Mouse (Mus musculus) kidney, postnatal 25 days (tissue): ENCODE measurements around the gene Gm20431.

Experiments
- DNase-seq, 2 experiments: peaks; one replicate each; pipeline ENCODE4 v3.0.0; 2021; ENCODE audit warnings: mixed read lengths in 2 of 2

Gene Gm20431

DNA sequence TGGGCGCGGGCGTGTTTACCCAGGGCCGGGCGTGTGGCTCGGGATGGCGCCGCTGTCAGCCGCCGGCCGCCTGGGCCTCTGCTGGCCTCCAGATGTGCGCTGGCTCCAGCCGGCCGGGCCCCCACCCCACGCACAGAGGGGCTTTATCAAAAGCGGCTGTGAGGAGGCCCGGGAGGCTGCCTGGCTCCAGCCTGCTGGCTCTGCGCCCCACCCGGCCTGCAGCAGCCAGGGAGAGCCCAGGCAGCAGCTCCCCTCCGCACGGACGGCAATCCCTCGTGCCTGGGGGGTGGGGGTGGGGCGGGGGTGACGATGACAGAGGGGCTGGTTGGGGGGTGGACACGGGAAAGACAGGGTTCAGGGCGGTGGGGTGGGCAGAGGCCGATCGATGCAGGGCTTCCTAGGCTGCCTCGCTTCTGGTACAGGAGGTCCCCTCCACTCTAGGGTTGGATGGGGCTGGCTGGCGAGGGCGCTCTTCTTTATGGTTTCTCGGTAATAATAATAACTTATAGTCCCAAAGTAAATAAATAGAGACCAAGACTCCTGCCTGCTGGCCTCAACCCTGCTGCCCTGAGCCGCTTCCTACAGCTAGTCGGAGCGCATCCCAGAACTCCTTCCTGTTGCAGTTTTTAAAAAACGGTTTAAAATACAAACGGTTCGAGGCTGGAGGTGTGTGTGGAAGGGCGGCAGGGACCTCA lies 63.7 kb downstream of the Gm20431 start:
- DNase-seq = no peak

DNA sequence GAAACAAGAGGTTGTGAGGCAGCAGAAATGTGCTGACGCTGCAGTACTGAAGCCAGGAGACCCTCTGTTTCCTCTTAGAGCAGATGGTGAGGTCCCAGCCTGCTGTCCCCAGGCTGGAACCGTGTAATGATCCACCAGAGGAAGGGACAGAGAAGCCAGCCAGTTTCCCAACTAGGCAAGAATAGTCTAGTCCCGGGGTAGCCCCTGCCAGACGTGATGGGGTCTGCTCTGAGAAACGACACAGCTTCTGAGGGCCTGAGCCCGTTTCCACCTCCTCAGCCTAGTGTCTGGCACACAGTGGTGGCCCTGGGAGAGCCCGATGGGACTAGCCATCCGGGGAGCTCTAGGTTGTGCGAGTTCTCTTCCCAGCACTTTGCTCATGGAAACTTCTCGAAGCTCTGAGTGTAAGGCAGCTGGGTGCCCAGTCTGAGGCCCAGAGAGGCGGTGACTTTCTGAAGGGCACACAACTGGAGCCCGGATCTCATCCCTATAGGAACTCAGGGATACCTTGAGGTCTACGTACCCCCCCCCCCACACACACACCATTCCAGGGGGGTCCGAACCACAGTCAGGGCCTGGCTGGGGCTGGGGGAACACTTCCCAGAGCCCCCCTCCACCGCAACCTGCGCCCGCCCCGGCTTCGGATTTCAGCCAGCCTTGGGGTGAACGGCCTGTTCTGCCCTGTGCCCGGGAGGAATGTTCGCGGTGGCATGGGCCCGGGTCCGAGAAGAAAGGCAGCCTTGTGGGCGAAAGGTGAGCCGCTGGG lies 64.4 kb downstream of the Gm20431 start:
- DNase-seq = no peak

DNA sequence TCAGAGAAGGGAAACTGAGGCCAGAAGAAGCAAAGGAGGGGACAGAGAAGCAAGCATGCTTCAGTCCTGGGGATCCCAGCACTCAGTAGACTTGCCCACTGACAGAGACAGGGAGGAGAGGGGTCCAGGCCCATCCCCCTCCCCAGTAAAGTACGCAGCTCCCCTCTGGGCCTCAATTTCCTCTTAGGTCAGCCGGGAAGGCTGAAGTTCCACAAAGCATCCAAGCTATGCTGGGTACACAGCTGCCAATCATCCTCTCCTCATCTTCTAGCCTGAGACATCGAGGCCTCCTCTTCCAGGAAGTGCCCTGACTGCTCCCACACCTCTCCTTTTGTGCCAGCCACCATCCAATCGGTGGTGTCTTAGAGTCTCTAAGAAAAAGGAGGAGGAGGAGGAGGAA lies 65.0 kb downstream of the Gm20431 start:
- DNase-seq = no peak

DNA sequence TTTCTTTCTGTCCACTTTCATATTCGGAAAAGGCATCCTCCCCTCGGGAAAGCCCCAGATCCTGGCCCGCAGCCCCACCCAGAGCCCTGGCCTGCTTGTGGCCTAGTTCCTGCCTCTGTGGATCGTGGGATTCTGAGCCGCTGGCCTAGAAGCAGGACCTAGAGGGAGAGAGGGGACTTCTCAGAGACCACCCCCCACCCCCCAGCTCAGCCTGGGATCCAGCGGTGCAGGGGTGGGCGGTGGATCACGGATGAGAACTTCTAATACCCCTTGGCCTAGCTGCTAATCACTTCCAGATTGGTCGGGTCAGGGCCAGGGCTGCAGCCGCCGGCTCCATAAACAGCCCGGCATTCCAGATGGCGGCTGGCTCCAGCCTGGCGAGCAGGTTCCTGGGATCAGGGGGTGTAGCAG lies 65.5 kb downstream of the Gm20431 start:
- peak in 1 of 2 experiments; percentile 69 for DNase-seq

DNA sequence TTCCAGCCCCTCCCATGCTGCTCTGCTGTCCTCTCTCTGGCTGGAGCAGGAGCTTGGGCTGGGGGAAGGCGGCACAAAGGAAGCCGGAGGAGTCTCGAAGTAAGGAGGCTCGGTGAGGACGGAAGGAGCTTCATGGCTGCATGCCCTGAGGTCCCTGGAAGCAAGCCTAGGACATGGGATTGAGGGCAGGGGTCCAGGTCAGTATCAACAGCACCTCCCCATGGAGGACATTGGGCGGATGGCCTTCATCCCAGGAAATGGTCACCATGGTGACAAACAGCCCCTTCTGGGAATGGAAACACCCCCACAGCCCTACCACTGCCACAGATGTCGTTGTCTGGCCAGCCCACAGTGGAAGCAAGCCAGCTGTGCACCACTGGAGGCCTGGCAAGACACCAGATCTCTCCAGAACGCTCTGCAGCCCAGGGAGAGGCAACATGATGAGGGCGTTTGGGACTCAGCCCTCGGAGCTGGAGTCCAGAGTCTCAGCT lies 66.8 kb downstream of the Gm20431 start:
- DNase-seq = peak; percentile 90 to 92

DNA sequence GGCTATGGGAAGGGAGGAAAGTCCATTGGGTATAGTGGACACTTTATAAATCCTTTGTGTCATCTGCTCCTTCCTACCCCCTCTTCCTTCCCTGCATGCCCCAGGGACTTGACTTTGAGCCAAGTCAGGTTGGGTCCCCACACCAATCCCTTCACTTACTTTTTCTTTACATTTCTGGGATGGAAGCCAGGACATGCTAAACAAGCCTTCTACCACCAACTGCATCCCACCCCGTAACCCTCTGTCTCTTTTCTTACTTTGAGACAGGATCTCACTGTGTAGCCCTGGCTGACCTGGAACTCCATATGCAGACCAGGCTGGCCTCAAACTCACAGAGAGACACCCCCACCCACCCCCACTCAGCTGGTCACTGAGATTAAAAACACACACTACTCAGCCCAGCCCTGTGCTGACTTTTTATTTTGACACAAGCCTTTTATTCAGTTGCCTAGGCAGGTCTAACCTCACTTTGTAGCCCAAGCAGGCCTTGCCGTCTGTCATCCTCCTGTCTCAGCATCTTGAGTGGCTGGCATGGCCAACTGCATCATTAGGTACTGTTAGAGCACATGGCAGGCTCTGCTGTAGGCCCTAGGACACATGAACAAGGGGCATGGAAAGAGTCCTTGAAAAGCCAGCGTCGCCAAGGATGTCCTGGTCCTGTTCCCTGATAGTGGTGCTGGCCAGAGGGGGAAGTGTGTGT lies 67.6 kb downstream of the Gm20431 start:
- no peak for DNase-seq

DNA sequence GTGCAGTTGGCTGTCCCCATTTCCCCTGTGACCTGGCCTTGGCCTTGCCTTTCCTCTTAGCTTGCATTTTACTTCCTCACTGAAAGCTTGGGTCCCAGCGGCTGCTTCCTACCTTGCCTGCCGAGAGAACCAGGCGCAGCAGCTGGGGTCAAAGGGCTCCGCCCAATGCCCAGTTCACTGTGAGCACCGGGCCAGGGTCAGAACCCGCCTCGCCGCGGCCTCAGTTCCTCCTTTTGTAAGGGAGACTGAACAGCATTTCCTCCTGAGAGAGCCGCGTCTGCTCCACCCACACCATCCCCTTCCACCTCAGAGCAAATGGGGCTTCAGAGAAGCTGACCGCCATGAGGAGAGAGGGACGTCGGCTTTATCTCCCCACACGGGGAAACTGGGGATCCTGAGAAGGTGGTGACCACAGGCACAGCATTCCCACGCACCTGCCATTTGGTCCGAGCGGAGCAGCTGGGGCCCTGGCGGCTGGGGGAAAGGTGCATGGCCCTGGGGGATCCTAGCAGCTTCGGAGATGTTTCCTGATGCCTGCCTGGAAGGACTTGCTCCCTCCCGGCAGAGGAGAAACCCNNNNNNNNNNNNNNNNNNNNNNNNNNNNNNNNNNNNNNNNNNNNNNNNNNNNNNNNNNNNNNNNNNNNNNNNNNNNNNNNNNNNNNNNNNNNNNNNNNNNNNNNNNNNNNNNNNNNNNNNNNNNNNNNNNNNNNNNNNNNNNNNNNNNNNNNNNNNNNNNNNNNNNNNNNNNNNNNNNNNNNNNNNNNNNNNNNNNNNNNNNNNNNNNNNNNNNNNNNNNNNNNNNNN lies 72.3 kb downstream of the Gm20431 start:
- DNase-seq = peak; percentile 69 to 83

DNA sequence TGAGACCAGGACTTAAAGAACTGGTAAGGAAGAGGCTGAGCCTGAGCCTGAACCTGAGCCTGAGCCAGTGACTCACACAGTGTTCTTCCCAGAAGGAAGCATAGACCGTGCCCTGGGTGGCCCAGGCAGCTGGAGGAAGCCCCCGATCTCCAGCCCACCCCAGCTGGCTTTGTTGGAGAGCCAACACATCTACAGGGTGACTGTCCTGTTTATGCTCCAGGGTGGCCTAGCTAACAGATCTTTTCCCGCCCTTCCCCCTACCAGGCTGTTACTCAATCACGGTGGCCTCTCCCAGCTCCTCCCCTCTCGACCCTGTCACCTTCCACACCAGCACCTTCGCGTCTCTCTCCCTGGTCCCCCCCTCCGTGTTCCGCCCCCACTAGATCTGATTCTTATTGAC lies 74.3 kb downstream of the Gm20431 start:
- DNase-seq = no peak

DNA sequence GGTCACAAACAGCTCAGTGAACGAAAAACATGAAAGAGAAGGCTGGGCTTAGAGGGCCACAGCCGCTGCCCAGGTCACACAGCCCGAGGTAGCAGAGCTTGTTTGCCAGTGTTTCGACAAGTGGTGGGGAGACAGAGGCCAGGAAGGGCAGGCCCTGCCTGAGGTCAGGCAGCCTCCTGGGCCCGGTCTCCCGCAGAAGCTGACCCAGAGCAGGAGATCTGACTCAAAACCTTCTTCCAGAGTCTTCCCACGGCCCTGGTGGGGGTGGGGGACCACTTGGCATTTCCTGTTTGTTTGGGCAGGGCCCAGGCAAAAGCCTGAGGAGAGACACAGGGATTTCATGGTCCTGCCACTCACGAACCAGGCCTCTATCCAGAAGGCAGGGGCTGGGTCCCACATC lies 75.3 kb downstream of the Gm20431 start:
- peak; percentile 71 to 85 for DNase-seq

DNA sequence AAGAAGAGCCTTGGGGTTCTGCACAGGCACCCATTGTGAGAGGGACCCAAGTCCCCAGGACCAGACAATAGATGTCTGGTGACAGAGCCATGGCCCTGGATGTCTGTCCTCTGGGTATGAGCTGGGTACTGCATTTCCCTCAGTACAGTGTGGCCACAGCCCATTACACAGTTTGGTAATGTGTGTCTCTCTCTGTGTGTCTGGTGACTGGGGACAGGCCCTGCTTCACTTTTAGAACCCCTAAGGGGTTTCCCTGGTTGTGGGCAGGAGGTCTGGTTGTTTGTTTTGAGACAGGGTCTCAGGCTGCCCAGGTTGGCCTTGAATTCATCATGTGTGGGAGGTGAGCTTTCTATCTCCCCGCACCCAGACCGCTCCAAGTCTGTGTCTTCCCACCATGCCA lies 76.0 kb downstream of the Gm20431 start:
- no peak for DNase-seq

DNA sequence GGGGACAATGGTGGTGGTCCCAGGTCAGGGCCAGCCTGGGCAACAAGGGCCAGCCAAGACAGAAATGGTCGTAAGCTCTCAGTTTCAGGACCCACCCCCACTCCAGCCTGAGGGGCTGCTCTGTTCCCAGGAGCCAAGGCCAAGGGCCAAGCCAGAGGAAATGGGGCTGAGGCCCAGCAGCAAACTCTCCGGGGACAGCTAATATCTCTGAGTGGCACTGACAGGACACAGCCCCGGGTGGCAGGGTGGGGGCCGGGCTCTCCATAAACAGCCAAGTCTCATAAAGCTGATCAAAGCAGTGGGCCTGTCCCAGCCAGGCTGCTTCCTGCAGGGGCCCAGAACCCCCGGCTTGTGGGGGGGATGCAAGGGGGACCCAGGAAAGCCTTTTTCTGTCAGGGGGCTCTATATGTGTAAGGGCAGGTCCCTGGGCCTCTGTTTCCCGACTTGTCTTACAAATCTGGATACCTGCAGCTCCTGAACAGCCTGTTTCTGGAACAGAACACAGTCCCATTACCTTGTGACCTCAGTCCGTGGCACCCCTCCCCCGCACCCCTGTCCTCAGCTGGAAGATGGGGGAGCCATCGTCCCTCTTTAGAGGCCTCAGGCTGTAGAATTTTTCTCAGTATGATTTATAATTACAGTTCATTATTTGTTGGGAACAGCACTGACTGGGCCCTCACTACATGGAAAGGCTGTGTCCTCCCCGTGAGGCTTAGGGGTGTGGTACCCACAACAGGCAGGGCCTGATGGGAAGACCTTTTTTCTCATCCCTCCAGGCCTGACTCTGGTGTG lies 77.9 kb downstream of the Gm20431 start:
- no peak for DNase-seq

DNA sequence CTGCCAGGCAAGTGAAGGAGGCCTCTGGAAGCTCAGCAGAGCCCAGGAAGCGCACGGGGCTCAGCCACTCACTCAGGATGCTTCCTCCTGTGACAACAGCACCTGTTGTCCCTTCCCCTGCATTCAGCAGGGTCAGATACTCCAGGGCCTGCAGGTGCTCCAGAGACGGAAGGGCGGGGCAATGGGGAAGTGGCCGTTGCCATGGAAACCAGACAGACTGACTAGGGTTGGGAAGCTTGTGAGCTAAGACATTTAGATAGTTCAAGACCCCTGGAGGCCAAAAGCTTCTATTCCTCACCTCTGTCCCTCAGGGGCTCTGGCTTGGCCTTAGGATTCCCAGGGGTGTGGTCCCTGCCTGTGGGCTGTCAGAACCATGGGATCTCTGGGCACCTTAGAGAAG lies 82.8 kb downstream of the Gm20431 start:
- peak in 1 of 2 experiments; percentile 45 for DNase-seq

DNA sequence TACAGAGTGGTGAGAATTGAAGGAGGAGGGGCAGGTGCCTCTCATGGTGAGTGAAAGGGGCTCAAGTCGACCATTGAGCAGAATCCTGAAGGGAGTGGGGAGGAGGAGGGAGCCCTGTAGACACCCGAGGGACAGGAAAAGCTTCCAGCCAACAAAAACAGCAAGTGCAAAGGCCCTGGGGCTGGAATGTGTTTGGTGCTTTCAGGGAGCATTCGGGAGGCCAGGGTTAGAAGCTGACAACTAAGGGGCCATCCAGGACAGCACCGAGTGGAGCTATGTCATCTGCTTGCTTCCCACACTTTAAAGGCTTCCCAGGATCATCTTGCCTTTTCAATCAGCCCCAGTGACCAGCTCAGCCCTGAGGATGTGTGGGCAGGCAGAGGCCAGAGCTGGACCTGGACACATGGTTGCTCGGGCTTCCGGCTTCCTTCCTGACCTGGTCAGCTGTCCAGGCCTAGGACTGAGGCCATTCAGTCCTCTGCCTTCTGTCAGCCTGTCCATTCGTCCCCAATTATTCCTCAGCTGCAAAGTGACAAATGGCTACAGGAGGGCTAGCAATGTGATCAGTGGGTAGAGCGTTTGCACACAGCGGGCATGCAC lies 84.0 kb downstream of the Gm20431 start:
- peak; percentile 48 to 64 for DNase-seq

DNA sequence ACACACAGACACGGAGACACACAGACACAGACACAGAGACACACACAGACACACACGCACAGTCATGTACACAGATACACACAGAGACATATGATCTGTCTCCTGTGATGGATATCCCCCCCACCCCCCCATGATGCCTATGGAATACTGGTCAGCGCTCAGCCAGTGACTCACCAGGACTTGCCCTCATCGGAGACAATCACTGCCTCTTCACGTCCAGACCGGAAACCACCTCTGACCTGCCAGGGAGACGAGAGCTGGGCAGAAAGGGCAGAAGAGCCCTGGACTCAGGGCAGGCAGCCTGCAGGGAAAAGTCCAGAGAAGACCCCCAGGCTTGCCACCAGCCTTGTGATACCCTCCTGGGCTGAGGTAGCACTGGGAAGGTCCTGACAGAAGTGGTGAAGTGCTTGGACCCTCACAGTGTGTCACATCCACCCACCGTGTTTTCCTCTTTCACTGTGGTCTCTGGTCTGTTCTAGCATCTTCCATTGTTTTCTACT lies 85.1 kb downstream of the Gm20431 start:
- no peak for DNase-seq

DNA sequence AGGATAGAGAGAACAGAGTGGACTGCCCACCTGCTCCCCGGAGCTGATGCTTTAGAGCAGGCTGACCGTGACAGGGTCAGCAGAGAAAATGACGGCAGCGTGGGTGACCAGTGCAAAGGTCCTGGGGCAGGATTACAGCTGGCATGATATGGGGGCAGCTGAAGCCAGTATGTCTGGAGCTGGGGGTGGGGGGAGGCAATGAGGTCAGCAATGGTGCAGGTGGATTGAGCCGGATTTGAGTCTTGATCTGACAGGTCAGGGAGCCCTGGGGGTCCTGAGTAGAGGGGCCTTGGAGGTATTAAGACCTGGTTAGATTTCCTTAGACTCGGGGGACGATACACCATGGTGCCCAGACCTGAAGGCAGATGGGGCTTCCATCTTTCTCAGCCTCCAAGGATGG lies 85.7 kb downstream of the Gm20431 start:
- DNase-seq = no peak

DNA sequence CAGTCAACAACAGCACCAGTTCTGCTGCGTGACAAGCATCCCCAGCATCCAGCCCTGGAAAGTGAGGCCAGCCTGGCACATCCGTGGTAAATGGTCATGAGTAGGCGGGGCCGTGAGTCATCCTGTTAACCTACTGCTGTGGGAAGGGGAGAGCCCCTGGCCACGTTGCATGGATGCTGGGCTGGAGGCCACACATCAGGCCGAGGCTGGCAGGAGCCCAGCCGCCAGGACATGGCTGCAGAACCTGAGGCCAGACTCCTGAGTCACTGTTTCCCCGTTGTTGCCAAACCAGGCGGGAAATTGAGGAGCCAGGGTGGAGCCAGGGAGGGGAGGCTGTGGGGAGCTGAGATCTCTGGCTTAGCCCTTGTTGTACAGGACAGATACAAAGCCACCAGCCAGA lies 86.5 kb downstream of the Gm20431 start:
- DNase-seq = peak in 1 of 2 experiments; percentile 53

DNA sequence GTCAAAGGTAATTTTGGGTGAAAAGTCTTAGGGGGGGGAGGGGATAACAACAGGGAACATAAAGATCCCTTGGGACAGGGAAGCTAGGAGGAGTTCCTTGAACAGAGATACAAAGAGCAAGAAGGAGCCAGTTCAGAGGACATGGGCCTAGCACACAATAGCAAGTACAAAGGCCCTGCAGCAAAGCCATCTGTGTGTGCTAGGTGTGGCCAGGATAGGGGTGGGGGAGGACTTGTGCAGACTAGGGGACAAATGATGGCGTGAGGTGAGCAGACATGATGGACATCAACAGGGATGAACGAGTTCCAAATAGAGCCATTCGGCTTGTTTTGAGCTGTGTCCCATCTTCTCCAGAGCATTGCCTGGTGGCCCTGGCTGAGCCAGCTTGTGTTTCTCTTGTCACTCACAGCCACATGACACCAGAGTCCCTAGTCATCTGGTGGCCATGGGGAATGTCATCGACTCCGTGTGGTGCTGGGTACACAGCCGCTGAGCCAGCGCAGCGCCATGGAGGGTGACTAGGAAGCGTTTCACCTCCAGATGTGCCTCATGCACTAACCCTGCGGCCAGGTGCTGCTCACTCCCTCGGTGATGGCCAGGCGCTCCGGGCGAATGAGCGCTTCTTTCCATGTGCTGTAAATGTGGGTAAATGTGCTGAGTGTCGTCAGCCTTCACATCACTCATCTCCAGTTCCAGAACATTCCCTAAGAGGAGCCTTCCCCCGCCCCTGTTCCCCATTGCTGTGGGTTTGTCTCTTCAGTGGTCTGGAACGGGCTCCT lies 89.7 kb downstream of the Gm20431 start:
- no peak for DNase-seq

DNA sequence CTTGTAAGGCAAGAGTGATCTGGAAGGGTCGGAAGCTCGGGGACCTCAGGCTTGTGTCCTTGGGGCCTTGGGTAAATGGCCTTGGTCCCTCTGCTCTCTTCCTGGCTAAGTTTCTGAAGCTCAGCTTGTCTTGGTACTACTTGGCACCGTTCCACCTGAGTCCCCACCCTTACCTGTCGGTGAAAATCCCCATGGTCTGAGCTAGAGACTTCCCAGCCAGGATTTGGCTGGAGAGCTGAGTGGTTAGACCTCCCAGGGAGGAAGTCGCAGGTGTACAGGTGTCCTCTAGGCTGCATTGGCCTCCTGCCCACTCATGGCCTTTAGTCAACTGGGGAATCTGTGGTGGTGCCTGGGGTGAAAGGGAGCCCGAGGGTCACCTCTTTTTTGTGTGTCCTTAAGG lies 90.5 kb downstream of the Gm20431 start:
- DNase-seq = no peak

DNA sequence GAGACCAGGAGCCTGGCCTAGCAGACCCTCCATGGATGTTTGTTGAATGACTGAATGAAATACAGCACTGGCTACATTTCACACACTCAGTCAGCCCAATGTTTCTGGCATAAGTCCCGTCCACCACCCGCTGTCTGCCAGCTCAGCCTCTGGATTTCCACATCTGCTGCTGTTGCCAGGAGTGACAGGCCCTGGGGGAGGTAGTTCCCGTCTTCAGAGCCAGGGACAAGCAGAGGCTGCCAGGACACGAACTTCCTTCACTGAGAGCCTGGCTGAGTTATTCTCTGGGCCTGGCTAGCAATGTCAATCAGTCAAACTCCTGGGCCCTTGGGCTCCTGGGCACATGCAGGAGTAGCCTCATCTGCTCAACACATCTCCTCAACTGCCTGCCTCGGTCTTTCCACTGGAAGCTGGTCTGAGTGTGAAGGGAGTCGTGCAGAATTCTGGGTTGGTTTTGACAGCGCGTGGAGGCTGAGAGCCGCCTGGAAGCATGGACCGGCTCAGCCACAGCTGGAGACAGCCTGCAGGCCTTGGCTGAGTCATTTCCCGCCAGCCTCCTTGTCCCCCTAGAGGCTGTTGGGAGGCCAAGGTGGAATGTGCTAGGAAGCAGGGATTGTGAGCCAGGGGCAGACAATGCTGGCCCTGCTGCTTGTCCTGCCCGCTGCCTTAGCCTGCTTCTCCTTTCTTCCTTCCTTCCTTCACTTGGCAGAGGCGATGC lies 91.2 kb downstream of the Gm20431 start:
- peak; percentile 66 to 83 for DNase-seq

DNA sequence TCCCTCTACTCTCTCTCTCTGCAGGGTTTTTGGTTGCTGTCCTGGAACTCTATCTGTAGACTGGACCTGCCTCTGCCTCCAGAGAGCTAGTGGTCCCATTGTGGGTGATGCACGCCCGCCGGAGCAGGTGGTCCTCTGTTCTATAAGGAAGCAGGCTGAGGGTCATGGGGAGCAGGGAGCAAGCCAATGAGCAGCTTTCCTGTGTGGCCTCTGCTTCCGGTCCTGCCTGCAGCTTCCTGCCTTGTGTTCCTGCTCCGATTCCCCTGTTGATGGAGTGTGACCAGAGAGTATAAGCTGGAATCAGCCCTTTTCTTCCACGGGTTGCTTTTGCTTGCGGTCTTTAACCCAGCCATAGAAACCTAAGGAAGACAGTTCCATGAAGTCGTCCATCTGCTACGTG lies 93.2 kb downstream of the Gm20431 start:
- DNase-seq = no peak
